Mouse (Mus musculus): ENCODE results near the gene Rsph3a. TPM values are rescaled to one million over a fixed set of nuclear protein-coding genes. Genes with fewer than 3 reads are reported as not detected.

Gene Rsph3a
- total and polyA plus RNA-seq, 3 experiments, result 9.9 to 23.7 (median 17.8) TPM

- H3K9ac ChIP-seq (ENCODE audit: insufficient read depth, low read depth), result no peak overlapping the region
- in situ Hi-C loops (cut with MboI; ENCODE audit: low pct_ligation_motif_present, low pct_unique_long_range_greater_than_20kb, low sequenced_read_pairs) (no loop called here), dilution Hi-C loops (cut with MboI; ENCODE audit: extremely low pct_ligation_motif_present, extremely low pct_unique_long_range_greater_than_20kb, low sequenced_read_pairs) (no loop called here)
- peaks cover 11 to 35% of the 10 kb centered on the region in 2 experiments for H3K4me1 ChIP-seq (ENCODE audit: control insufficient read depth in 1 of 2, insufficient read depth in 2 of 2)
- TF ChIP-seq USF1 (IDR thresholded peaks at IDR 0.05; ENCODE audit: low read depth, low read length) (peak; percentile 21; the same call in 1 of the 2 replicates), USF2 (conservative IDR thresholded peaks at IDR 0.05; ENCODE audit: low read depth, low read length) (no peak), BHLHE40 (IDR thresholded peaks at IDR 0.05; ENCODE audit: low read depth, low read length) (peak; percentile 71), E2F4 (IDR thresholded peaks at IDR 0.05; ENCODE audit: insufficient replicate concordance, low read depth, low read length) (no peak)
- no peak overlapping the region for H3K27ac ChIP-seq (ENCODE audit: insufficient read depth, low read depth)
- H3K27me3 ChIP-seq (replicated peaks), result no peaks in the 10 kb centered on the region
- no peaks in the 10 kb centered on the region for H3K9me3 ChIP-seq (replicated peaks; ENCODE audit: low read length)
- DNase-seq (ENCODE audit: extremely low read depth), result no peak
- H3K36me3 ChIP-seq (replicated peaks in 1 of 2; ENCODE audit: control insufficient read depth in 1 of 2, insufficient read depth in 1 of 2, low read length in 1 of 2), result no peaks in the 10 kb centered on the region
- H3K79me2 ChIP-seq (replicated peaks; ENCODE audit: control insufficient read depth, extremely low read depth, insufficient read depth, poor library complexity, severe bottlenecking), result no peaks in the 10 kb centered on the region
- no peak overlapping the region for H3K4me3 ChIP-seq (replicated peaks in 1 of 3; ENCODE audit: low read depth in 2 of 3, low read length in 2 of 3, poor library complexity in 1 of 3)
- no peak overlapping the region for H3K4me2 ChIP-seq (ENCODE audit: insufficient read depth, low read depth, poor library complexity, severe bottlenecking)
These were observed 43.1 kb upstream of the Rsph3a start for GRCm38 (mm10) chr17:7902362-7902761.

GRCm38 (mm10) chr17:7904992-7905391, 40.4 kb upstream of the Rsph3a start:
- Histone ChIP-seq H3K9ac (ENCODE audit: insufficient read depth, low read depth) (no peak overlapping the region), H3K4me1 (ENCODE audit: control insufficient read depth in 1 of 2, insufficient read depth in 2 of 2) (peaks cover 6 to 29% of the 10 kb centered on the region in 2 experiments; a peak in 3 of 4 replicates), H3K9me3 (replicated peaks; ENCODE audit: low read length) (peaks cover 2% of the 10 kb centered on the region), H3K27me3 (replicated peaks) (no peaks in the 10 kb centered on the region), H3K36me3 (replicated peaks in 1 of 2; ENCODE audit: control insufficient read depth in 1 of 2, insufficient read depth in 1 of 2, low read length in 1 of 2) (no peaks in the 10 kb centered on the region), H3K4me2 (ENCODE audit: insufficient read depth, low read depth, poor library complexity, severe bottlenecking) (peak overlapping the region; percentile 66; the same call in 1 of the 2 replicates), H3K79me2 (replicated peaks; ENCODE audit: control insufficient read depth, extremely low read depth, insufficient read depth, poor library complexity, severe bottlenecking) (no peaks in the 10 kb centered on the region), H3K4me3 (replicated peaks in 1 of 3; ENCODE audit: low read depth in 2 of 3, low read length in 2 of 3, poor library complexity in 1 of 3) (no peak overlapping the region), H3K27ac (ENCODE audit: insufficient read depth, low read depth) (peak overlapping the region; percentile 75)
- TF ChIP-seq USF1 (IDR thresholded peaks at IDR 0.05; ENCODE audit: low read depth, low read length) (no peak), HCFC1 (IDR thresholded peaks at IDR 0.05; ENCODE audit: low read depth, low read length) (no peak), PAX5 (IDR thresholded peaks at IDR 0.05; ENCODE audit: low read length) (no peak), CHD2 (IDR thresholded peaks at IDR 0.05; ENCODE audit: low read length) (peak; percentile 30; the same call in 1 of the 2 replicates), RCOR1 (conservative IDR thresholded peaks at IDR 0.05; ENCODE audit: low read depth, low read length) (0 out of 2 replicates have a peak, but pooled peaks have one; percentile 61), JUND (conservative IDR thresholded peaks at IDR 0.05; ENCODE audit: low read depth, low read length) (peak; percentile 90), TCF12 (IDR thresholded peaks at IDR 0.05; ENCODE audit: low read depth, low read length) (0 out of 2 replicates have a peak, but pooled peaks have one; percentile 37), RAD21 (IDR thresholded peaks at IDR 0.05; ENCODE audit: low read depth, low read length) (peak; percentile 16), BHLHE40 (IDR thresholded peaks at IDR 0.05; ENCODE audit: low read depth, low read length) (peak; percentile 76), ETS1 (conservative IDR thresholded peaks at IDR 0.05; ENCODE audit: low read depth, low read length) (peak; percentile 77), MAX (IDR thresholded peaks at IDR 0.05; ENCODE audit: low read length) (no peak), ZKSCAN1 (IDR thresholded peaks at IDR 0.05; ENCODE audit: borderline replicate concordance, low read depth, low read length) (no peak), EP300 (IDR thresholded peaks at IDR 0.05; ENCODE audit: low read length) (peak; percentile 95), IRF4 (IDR thresholded peaks at IDR 0.05; ENCODE audit: low read depth, low read length) (peak; percentile 98), POLR2AphosphoS2 (IDR thresholded peaks at IDR 0.05; ENCODE audit: low read depth, low read length) (no peak), SMC3 (IDR thresholded peaks at IDR 0.05; ENCODE audit: low read depth, low read length) (no peak), ZNF384 (IDR thresholded peaks at IDR 0.05; ENCODE audit: low read depth, low read length) (peak; percentile 92), NRF1 (IDR thresholded peaks at IDR 0.05; ENCODE audit: low read depth, low read length) (no peak), JUN (IDR thresholded peaks at IDR 0.05; ENCODE audit: insufficient read depth, low read depth, low read length) (peak; percentile 70), E2F4 (IDR thresholded peaks at IDR 0.05; ENCODE audit: insufficient replicate concordance, low read depth, low read length) (no peak), MEF2A (IDR thresholded peaks at IDR 0.05; ENCODE audit: borderline replicate concordance, low read depth, low read length) (peak; percentile 80), MAFK (IDR thresholded peaks at IDR 0.05; ENCODE audit: insufficient replicate concordance, low read length) (0 out of 2 replicates have a peak, but pooled peaks have one; percentile 43), MYC (IDR thresholded peaks at IDR 0.05; ENCODE audit: low read depth, low read length) (peak; percentile 48)
- in situ Hi-C loops (cut with MboI; ENCODE audit: low pct_ligation_motif_present, low pct_unique_long_range_greater_than_20kb, low sequenced_read_pairs) (no loop called here), dilution Hi-C loops (cut with MboI; ENCODE audit: extremely low pct_ligation_motif_present, extremely low pct_unique_long_range_greater_than_20kb, low sequenced_read_pairs) (no loop called here)
- peak; percentile 84 for DNase-seq (ENCODE audit: extremely low read depth)

Measured in CH12.LX (cell line).